Mouse (Mus musculus) hematopoietic multipotent progenitor cell, adult 10-12 weeks (in vitro differentiated cells): ENCODE results near the gene Naa10. TPM values are rescaled to one million over a fixed set of nuclear protein-coding genes. Genes with fewer than 3 reads are reported as not detected.

Experiments used
- polyA plus RNA-seq: library from polyadenylated mRNA; stranded (reverse); fragments of >175 nt; gene quantifications from 2 replicates; pipeline ENCODE4 v1.2.3, GENCODE M21; 2012; ENCODE audit warnings: low replicate concordance

The Naa10 gene
- 25.9 and 90.4 TPM in 2 replicates for polyA plus RNA-seq

GRCm38 (mm10) chrX:73921823-73922549 is at the start of gene Naa10, which contains the start of gene Arhgap4:
Naa10 (minus strand) TSS chrX:73921944.
Arhgap4 (minus strand) TSS chrX:73921870.

GRCm38 (mm10) chrX:73966248-73967176 is 44.8 kb upstream of the Naa10 start, which contains the start of gene Hcfc1:
Hcfc1 (minus strand) TSS chrX:73966357.

GRCm38 (mm10) chrX:73930402-73931062 is 8.8 kb upstream of the Naa10 start, which contains the start of gene Renbp:
Renbp (minus strand) TSS chrX:73930850.

GRCm38 (mm10) chrX:73895719-73896118 is 26.0 kb downstream of the Naa10 start, which contains the start of gene L1cam:
L1cam (minus strand) TSS chrX:73896105.

GRCm38 (mm10) chrX:73891551-73892152 is 30.1 kb downstream of the Naa10 start, which contains the start of gene Avpr2:
Avpr2 (plus strand) TSS chrX:73892102.

Other genes starting within 250 kb of the Naa10 start
- 0.40 and 0.71 TPM in 2 replicates for gene Slc6a8, start 248.8 kb downstream of the Naa10 start, polyA plus RNA-seq
- 12.8 and 19.7 TPM in 2 replicates for gene Bcap31, start 205.8 kb downstream of the Naa10 start, polyA plus RNA-seq
- gene Abcd1, start 205.3 kb downstream of the Naa10 start, polyA plus RNA-seq: 78.1 and 81.6 TPM in 2 replicates
- 0.70 and 1.0 TPM in 2 replicates for gene Plxnb3, start 164.9 kb downstream of the Naa10 start, polyA plus RNA-seq
- 27.3 and 83.3 TPM in 2 replicates for gene Srpk3, start 147.5 kb downstream of the Naa10 start, polyA plus RNA-seq
- 32.4 and 36.2 TPM in 2 replicates for gene Idh3g, start 135.0 kb downstream of the Naa10 start, polyA plus RNA-seq
- gene Ssr4, start 134.9 kb downstream of the Naa10 start, polyA plus RNA-seq: 27.6 and 38.0 TPM in 2 replicates
- 3.1 and 12.5 TPM in 2 replicates for gene Pdzd4, start 97.0 kb downstream of the Naa10 start, polyA plus RNA-seq
- 0.18 TPM in 1 of 2 replicates, not detected in the other for gene Avpr2, start 29.8 kb downstream of the Naa10 start, polyA plus RNA-seq
- 11.5 and 12.7 TPM in 2 replicates for gene L1cam, start 25.8 kb downstream of the Naa10 start, polyA plus RNA-seq
- gene Arhgap4, start 74 bp downstream of the Naa10 start, polyA plus RNA-seq: 152 and 195 TPM in 2 replicates
- gene Renbp, start 8.9 kb upstream of the Naa10 start, polyA plus RNA-seq: 6.6 and 57.7 TPM in 2 replicates
- 126 and 142 TPM in 2 replicates for gene Hcfc1, start 44.4 kb upstream of the Naa10 start, polyA plus RNA-seq
- gene Irak1, start 102.0 kb upstream of the Naa10 start, polyA plus RNA-seq: 398 and 639 TPM in 2 replicates
- not detected in 2 replicates for gene Opn1mw, start 205.5 kb upstream of the Naa10 start, polyA plus RNA-seq
- 49.9 and 81.9 TPM in 2 replicates for gene Mecp2, start 213.4 kb upstream of the Naa10 start, polyA plus RNA-seq
- gene Tex28, start 245.9 kb upstream of the Naa10 start, polyA plus RNA-seq: not detected in 2 replicates